Mouse (Mus musculus): ENCODE measurements around the gene Tapbpl. TPM values are rescaled to one million over a fixed set of nuclear protein-coding genes. Genes with fewer than 3 reads are reported as not detected.

The Tapbpl gene
- polyA plus RNA-seq, 1 experiment from 2014 or later: 8.2 TPM

- Histone ChIP-seq H3K9ac (no peak overlapping the region), H3K9me3 (no peaks in the 10 kb centered on the region), H3K4me2 (no peak overlapping the region), H3K27me3 (peaks cover 10% of the 10 kb centered on the region; the same call in 1 of the 2 replicates), H3K4me3 (no peak overlapping the region), H3K36me3 (no peaks in the 10 kb centered on the region), H3K4me1 (replicated peaks) (peaks cover 12% of the 10 kb centered on the region), H3K27ac (replicated peaks) (no peak overlapping the region)
- no peak for ATAC-seq (ENCODE audit: low FRiP score, low read depth)
- 88% methylated on average over 11 of the region's 11 CpGs for WGBS
These were observed 13.8 kb downstream of the Tapbpl start for GRCm38 (mm10) chr6:125217899-125218298.

- Histone ChIP-seq H3K36me3 (no peaks in the 10 kb centered on the region), H3K4me1 (replicated peaks) (peaks cover 12% of the 10 kb centered on the region), H3K4me2 (peak overlapping the region; percentile 84), H3K27ac (replicated peaks) (no peak overlapping the region), H3K9ac (no peak overlapping the region), H3K9me3 (no peaks in the 10 kb centered on the region), H3K4me3 (no peak overlapping the region), H3K27me3 (peaks cover 16% of the 10 kb centered on the region; the same call in 1 of the 2 replicates)
- WGBS: 87% methylated on average over 2 of the region's 2 CpGs
- ATAC-seq (ENCODE audit: low FRiP score, low read depth): no peak
These were observed 14.8 kb downstream of the Tapbpl start for GRCm38 (mm10) chr6:125216898-125217297.

- H3K4me1 ChIP-seq (replicated peaks): peaks cover 12% of the 10 kb centered on the region
- H3K36me3 ChIP-seq: no peaks in the 10 kb centered on the region
- peak within 1 kb of the TSS; percentile 88 for H3K4me3 ChIP-seq
- H3K27me3 ChIP-seq: peaks cover 16% of the 10 kb centered on the region; the same call in 1 of the 2 replicates
- no peaks in the 10 kb centered on the region for H3K9me3 ChIP-seq
- peak within 1 kb of the TSS; percentile 86 for H3K9ac ChIP-seq
- peak within 1 kb of the TSS; percentile 87 for H3K27ac ChIP-seq (replicated peaks)
- H3K4me2 ChIP-seq: peak within 1 kb of the TSS; percentile 84
- WGBS: under 1% methylated on average over 48 of the region's 48 CpGs
- ATAC-seq (ENCODE audit: low FRiP score, low read depth): peak; percentile 98
These were observed 16.3 kb downstream of the Tapbpl start, which contains the start of gene Vamp1 for GRCm38 (mm10) chr6:125215148-125215954. Gene Vamp1 (plus strand): TSS chr6:125215551.

- WGBS: 82% methylated on average over 6 of the region's 6 CpGs
- no peak for ATAC-seq (ENCODE audit: low FRiP score, low read depth)
- H3K4me2 ChIP-seq: no peak overlapping the region
- H3K4me1 ChIP-seq (replicated peaks): peaks cover 12% of the 10 kb centered on the region
- no peak overlapping the region for H3K9ac ChIP-seq
- H3K27ac ChIP-seq (replicated peaks): no peak overlapping the region
- H3K4me3 ChIP-seq: no peak overlapping the region
- H3K36me3 ChIP-seq: no peaks in the 10 kb centered on the region
- H3K9me3 ChIP-seq: no peaks in the 10 kb centered on the region
- H3K27me3 ChIP-seq: peaks cover 16% of the 10 kb centered on the region; the same call in 1 of the 2 replicates
These were observed 17.9 kb downstream of the Tapbpl start for GRCm38 (mm10) chr6:125213715-125214114.

DNA sequence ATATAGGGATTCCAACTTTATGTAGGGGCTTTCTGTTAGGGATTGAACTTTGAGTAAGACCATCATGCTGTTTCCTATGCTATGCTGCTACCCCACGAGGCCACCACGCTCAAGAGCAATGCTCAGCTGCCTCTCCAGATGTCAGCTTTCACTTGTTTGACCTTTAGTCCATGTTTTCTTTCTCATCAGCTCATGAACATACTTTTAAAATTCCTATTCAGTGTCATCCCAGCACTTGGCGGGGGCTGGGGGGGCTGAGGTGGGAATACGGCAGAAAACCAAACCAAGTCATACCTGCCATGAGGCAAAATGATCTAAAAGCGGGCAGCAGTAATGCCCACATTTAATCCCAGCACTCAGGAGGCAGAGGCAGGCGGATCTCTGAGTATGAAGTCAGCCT, 18.5 kb downstream of the Tapbpl start:
- Histone ChIP-seq H3K4me1 (replicated peaks) (peaks cover 12% of the 10 kb centered on the region), H3K9ac (no peak overlapping the region), H3K27ac (replicated peaks) (no peak overlapping the region), H3K4me3 (no peak overlapping the region), H3K9me3 (no peaks in the 10 kb centered on the region), H3K27me3 (peaks cover 16% of the 10 kb centered on the region; the same call in 1 of the 2 replicates), H3K4me2 (no peak overlapping the region), H3K36me3 (no peaks in the 10 kb centered on the region)
- 72% methylated on average over 6 of the region's 6 CpGs for WGBS
- no peak for ATAC-seq (ENCODE audit: low FRiP score, low read depth)

DNA sequence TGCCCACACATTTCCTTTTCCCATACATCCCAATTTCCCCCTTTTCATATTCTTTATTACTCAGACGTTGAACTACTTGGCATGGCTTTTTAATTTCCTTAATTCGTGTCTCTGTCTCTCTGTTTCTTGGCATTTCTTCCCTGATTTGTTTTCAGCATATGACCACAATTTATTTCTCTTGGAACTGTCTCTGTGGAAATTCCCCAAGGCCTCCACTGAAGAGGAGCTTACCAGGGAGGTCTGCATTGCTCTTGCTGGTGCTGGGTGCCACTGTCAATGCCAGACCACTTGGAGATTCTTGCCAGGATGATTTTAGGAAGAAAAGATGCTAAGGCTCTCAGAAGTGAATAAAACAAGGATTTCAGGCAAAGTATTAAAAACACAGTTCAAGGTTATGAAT, 19.0 kb downstream of the Tapbpl start:
- WGBS: 50% methylated on average over 2 of the region's 2 CpGs
- Histone ChIP-seq H3K4me2 (no peak overlapping the region), H3K27ac (replicated peaks) (no peak overlapping the region), H3K27me3 (peaks cover 16% of the 10 kb centered on the region; the same call in 1 of the 2 replicates), H3K9ac (no peak overlapping the region), H3K9me3 (no peaks in the 10 kb centered on the region), H3K36me3 (no peaks in the 10 kb centered on the region), H3K4me1 (replicated peaks) (peaks cover 12% of the 10 kb centered on the region), H3K4me3 (no peak overlapping the region)
- no peak for ATAC-seq (ENCODE audit: low FRiP score, low read depth)

- no peak overlapping the region for H3K4me3 ChIP-seq
- 85% methylated on average over 1 of the region's 1 CpGs for WGBS
- H3K4me1 ChIP-seq (replicated peaks): no peaks in the 10 kb centered on the region
- ATAC-seq (ENCODE audit: low FRiP score, low read depth): no peak
- peaks cover 16% of the 10 kb centered on the region; the same call in 1 of the 2 replicates for H3K27me3 ChIP-seq
- no peaks in the 10 kb centered on the region for H3K9me3 ChIP-seq
- no peaks in the 10 kb centered on the region for H3K36me3 ChIP-seq
- H3K27ac ChIP-seq (replicated peaks): no peak overlapping the region
- H3K4me2 ChIP-seq: no peak overlapping the region
- no peak overlapping the region for H3K9ac ChIP-seq
These were observed 21.2 kb downstream of the Tapbpl start for GRCm38 (mm10) chr6:125210436-125210835.

GRCm38 (mm10) chr6:125197166-125197565, 34.5 kb downstream of the Tapbpl start:
- Histone ChIP-seq H3K9ac (no peak overlapping the region), H3K27ac (replicated peaks) (no peak overlapping the region), H3K9me3 (no peaks in the 10 kb centered on the region), H3K27me3 (no peaks in the 10 kb centered on the region), H3K4me1 (replicated peaks) (peaks cover 13% of the 10 kb centered on the region), H3K36me3 (peaks cover 16% of the 10 kb centered on the region), H3K4me3 (no peak overlapping the region), H3K4me2 (no peak overlapping the region)
- WGBS: 84% methylated on average over 5 of the region's 5 CpGs
- ATAC-seq (ENCODE audit: low FRiP score, low read depth): no peak

- no peaks in the 10 kb centered on the region for H3K9me3 ChIP-seq
- no peak for ATAC-seq (ENCODE audit: low FRiP score, low read depth)
- no peak overlapping the region for H3K9ac ChIP-seq
- WGBS: 52% methylated on average over 3 of the region's 3 CpGs
- H3K4me1 ChIP-seq (replicated peaks): peaks cover 13% of the 10 kb centered on the region
- H3K27ac ChIP-seq (replicated peaks): no peak overlapping the region
- H3K27me3 ChIP-seq: no peaks in the 10 kb centered on the region
- no peak overlapping the region for H3K4me3 ChIP-seq
- H3K4me2 ChIP-seq: no peak overlapping the region
- peaks cover 16% of the 10 kb centered on the region for H3K36me3 ChIP-seq
These were observed 35.4 kb downstream of the Tapbpl start for GRCm38 (mm10) chr6:125196301-125196700.

- no peaks in the 10 kb centered on the region for H3K27me3 ChIP-seq
- H3K9me3 ChIP-seq: no peaks in the 10 kb centered on the region
- ATAC-seq (ENCODE audit: low FRiP score, low read depth): no peak
- H3K4me1 ChIP-seq (replicated peaks): peaks cover 17% of the 10 kb centered on the region
- no peak overlapping the region for H3K9ac ChIP-seq
- peaks cover 16% of the 10 kb centered on the region for H3K36me3 ChIP-seq
- H3K4me3 ChIP-seq: no peak overlapping the region
- no peak overlapping the region for H3K4me2 ChIP-seq
- H3K27ac ChIP-seq (replicated peaks): no peak overlapping the region
- 25% methylated on average over 1 of the region's 1 CpGs for WGBS
These were observed 36.1 kb downstream of the Tapbpl start for GRCm38 (mm10) chr6:125195541-125196075.

DNA sequence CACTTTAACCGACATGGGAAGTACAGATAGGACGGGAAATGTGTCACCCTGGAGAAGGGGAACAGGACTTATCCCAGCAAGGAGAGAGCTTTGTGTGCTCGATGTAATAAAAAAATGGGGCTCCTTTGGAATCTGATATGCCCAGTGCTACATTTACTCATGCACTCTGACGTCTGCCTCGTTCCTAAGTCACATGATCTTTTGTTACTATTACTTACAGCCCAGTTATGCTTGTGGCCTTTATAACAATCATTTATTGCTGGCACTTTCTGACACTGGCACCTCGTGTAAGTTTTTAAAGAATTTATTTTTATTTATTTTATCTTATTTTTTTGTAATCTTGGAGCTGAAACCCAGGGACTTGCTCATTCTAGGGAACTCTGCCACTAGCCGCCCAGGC, 38.3 kb downstream of the Tapbpl start:
- H3K27me3 ChIP-seq: no peaks in the 10 kb centered on the region
- peaks cover 23% of the 10 kb centered on the region for H3K4me1 ChIP-seq (replicated peaks)
- H3K27ac ChIP-seq (replicated peaks): no peak overlapping the region
- H3K4me3 ChIP-seq: no peak overlapping the region
- H3K9me3 ChIP-seq: no peaks in the 10 kb centered on the region
- H3K4me2 ChIP-seq: peak overlapping the region; percentile 94; the same call in 1 of the 2 replicates
- H3K9ac ChIP-seq: no peak overlapping the region
- no peak for ATAC-seq (ENCODE audit: low FRiP score, low read depth)
- 83% methylated on average over 7 of the region's 7 CpGs for WGBS
- peaks cover 22% of the 10 kb centered on the region for H3K36me3 ChIP-seq

GRCm38 (mm10) chr6:125192841-125193240, 38.8 kb downstream of the Tapbpl start:
- Histone ChIP-seq H3K9ac (peak overlapping the region; percentile 90), H3K9me3 (no peaks in the 10 kb centered on the region), H3K27ac (replicated peaks) (peak overlapping the region; percentile 100; the same call in 1 of the 2 replicates), H3K4me3 (peak overlapping the region; percentile 80), H3K36me3 (peaks cover 26% of the 10 kb centered on the region), H3K4me1 (replicated peaks) (peaks cover 23% of the 10 kb centered on the region), H3K27me3 (no peaks in the 10 kb centered on the region), H3K4me2 (peak overlapping the region; percentile 94)
- no peak for ATAC-seq (ENCODE audit: low FRiP score, low read depth)
- WGBS: 43% methylated on average over 5 of the region's 5 CpGs
